Mouse (Mus musculus): ENCODE measurements around the gene Tpmt.

The Tpmt gene

DNA sequence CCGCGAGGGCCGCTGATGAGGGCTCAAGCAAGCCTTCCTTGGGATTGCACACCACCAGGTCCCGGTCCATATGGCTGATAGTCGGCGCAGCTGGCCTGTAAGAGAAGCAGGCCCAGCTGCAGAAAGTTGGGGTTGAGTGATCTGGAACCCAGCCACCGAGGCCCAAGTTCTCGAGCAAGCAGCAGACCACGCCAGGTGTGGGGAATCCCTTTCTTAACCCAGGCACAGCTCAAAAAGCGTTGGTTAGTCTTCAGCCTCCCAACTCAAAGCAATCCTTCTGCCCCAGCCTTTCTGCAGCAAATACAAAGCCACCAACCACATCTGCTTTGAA is at the start of gene Tpmt:
Gene Tpmt (minus strand): TSS at position 121 of the 331 bp plus-strand sequence.
- DNase-seq, result peak; percentile 37

DNA sequence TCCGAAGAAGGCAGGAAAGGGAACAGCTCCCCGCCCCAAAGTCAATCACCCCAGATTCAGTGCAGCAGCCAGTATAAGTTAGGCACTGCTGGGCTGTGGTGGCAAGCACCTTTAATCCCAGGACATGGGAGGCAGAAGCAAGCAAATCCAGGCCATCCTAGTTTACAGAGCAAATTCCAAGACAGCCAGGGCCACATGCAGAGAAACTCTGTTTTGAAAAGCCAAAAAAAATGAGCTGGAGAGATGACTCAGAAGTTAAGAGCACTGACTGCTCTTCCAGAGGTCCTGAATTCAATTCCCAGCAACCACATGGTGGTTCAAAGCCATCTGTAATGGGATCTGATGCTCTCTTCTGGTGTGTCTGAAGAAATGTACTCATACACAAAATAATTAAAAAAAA is 49.3 kb upstream of the Tpmt start:
- no peak for DNase-seq

DNA sequence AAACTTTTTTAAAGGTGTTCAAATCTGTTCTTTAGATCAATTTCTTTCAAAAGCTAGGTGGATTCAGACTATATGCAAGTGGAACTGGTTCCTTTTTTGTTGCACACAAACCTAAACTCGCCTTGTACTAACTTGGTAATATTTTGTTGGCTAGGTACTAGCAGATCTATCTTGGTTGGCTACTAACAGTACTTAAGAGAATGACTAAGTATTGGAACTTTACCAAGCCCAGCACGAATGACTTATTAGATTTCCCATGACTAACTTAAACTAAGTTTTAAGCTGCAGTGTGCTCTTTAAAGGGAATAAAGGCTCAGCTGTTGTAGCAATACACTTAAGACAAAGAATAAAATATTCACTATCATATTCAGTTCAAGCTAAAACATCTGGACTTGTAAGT is 44.7 kb upstream of the Tpmt start:
- no peak for DNase-seq

DNA sequence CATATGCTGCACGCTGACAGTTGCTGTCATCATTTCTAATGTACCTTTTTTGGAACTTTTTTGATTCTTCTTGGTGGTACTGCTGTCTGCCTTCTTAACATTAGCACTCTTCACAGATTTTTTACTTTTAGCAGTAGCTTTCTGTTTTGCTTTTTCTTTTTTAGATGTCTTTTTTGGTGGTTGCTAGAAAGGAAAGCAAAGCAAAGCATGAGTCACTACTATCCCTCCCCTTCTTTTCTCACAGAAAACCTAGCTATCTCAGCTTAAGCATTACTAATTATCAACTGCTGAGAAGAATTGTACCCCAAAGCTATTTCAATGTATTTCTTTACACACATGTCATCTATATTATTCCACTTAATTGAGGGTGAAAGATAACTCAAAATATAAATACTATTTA is 43.9 kb upstream of the Tpmt start:
- DNase-seq, result no peak

DNA sequence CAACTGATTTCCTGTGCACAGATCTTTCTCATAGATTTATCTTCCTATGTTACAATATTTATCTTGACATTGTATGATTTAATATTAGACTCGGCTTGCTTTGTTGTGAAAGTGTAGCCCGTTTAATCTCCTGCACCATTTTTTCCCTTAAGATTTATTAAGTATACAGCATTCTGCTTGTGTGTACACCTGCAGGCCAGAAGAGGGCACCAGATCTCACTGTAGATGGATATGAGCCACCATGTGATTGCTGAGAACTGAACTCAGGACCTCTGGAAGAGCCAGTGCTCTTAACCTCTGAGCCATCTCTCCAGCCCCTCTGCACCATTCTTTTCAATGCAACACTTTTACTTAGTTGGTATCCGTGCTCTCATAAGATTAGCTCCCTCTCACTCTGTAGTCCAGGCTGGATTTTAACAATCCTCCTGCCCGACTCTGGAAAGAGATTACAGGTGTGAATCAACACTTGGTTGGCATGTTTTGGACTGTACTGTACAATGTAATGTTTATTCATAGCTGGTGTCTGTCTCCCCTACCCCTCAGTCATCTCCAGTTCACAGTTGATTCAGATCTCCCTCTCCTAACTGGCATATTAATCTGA is 36.5 kb upstream of the Tpmt start:
- no peak for DNase-seq

DNA sequence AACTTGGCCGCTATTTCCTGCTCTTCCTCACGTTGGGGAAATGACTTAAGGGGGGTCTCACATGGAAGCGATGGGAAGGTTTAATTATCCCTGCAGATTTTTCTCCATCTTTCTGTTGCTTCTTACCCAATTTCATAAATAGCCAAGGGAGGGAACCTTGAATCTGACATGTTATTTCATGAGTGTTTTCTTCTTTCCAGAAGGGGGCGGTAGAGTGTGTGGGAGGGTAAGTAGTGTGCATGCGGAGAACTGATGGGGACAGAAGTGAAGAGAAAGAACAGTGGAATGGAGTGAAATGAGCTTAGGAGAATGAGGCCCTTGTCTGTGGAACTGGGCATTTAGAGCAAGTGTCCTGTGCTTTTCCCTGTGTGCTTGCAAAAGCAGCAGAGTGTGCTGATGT is 34.3 kb upstream of the Tpmt start:
- DNase-seq, result no peak

DNA sequence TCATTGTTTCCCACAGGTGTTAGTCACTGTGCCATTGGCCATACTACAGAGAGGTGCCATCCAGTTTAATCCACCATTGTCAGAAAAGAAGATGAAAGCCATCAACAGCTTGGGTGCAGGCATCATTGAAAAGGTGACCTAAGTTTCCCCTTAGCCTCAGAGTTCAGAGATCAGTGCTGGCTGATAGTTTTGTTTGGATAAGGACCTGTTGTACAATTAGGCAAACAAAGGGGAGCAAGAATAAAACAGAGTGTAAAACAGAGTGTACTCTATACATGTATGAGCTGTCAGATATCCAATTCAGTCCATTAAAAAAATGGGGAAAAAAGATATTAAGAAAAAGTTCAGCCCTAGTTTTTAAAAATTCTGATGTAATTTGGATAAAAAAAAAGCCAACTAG is 32.8 kb upstream of the Tpmt start:
- DNase-seq, result no peak

DNA sequence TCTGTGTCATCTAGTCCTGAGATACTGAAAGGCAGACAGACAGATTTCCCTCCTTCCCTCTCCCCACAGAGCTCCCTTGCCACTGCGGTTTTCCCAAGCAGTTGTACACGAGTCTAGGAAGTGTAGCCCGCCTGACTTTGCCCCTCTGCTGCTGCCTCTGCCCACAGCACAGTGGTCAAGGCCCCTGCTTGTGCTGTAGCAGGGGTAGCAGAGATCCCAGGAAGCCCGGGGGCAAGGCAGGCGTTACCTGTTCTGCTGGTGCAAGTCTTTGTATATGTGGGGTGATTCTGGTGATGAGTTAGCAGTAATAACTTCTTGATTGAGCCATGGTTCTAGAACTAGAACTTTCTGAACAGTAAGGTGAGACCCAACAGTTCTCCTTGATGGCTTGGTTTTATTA is 31.6 kb upstream of the Tpmt start:
- DNase-seq, result no peak

DNA sequence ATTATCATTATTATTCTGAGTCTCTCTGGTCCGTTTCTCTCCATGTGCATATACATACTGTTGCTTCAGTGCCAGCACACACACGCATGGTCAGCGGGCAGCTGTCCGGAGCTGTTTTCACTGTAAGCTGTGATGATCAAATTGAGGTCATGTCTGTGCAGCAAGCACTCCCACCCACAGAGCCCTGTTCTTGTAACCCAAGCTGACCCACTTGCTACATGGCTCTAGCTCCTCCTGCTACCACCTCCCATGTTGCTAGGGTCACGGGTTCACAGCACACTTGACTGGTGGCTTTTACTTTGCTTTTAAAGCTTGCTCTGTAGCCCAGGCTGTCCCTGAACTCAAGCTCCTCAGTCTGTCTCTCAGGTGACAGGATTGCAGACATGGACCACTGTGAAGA is 27.9 kb upstream of the Tpmt start:
- no peak for DNase-seq

DNA sequence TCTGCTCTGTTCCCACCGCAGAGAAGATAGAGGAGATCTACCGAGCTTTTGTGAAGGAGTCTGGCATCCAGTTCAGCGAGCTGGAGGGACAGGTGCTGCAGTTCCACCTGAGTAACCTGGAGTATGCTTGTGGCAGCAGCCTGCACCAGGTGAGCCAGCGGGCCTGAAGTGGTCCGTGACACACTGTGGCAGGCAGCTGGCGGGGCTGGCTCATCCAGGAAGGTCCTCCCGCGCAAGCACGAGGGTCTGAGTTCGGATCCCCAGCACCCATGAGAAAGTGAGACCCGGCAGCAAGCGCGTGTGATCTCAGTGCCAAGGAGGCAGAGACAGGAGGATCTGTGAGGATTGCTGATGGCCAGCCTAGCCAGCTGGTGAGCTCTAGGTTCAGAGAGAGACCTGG is 27.3 kb upstream of the Tpmt start:
- DNase-seq, result no peak

DNA sequence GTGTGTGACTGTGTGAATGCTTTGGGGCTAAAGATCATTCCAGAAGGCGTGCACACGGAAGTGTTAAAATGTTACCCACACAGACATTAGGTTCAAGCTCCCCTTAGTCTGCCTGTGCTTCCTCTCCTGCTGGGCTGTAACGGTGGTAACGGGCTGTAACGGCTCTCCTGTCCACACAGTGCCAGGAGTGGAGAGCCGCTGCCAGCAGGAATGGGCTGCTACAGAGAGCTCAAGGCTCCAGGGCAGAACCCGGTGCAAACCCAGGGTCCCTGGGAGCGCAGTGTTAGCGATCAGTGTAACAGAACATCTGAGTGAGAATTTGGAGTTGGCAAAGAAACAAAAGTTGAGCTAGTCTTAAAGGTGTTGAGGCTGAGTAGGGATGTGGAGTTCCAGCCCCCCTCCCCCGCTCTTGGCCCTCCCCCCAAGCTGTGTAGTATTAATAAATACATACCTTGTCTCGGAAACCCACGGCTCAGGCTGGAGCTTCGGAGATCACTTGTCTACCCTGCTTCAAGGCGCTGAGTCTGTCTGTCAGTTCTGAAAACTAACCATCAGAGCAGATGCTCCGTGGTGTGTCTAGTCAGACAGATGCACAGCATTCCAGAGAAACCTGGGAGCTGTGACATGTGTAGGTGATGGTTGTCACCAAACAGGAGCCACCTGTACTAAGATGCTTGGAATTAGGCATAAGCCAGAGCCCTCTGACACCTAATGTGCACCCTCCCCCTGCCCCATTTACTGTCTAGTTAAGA is 26.0 kb upstream of the Tpmt start:
- DNase-seq, result no peak

DNA sequence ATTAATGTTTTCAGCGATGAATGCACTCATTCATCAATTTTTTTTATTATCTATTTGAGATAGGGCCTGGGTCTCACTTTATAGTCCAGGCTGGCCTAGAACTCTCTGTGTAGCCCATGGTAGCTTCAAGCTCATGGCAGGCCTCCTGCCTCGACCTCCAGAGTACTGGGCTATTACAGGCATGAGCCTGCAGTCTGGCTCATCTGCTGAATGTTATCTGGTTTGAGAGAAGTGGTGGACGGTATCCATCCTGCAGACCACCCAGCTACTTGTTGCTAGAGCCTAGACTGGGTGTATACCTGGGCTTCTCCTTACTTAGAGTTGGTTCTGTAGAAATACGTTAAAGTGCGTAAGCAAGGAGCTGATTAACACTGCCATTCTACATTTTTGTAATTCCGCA is 22.5 kb upstream of the Tpmt start:
- DNase-seq, result no peak

DNA sequence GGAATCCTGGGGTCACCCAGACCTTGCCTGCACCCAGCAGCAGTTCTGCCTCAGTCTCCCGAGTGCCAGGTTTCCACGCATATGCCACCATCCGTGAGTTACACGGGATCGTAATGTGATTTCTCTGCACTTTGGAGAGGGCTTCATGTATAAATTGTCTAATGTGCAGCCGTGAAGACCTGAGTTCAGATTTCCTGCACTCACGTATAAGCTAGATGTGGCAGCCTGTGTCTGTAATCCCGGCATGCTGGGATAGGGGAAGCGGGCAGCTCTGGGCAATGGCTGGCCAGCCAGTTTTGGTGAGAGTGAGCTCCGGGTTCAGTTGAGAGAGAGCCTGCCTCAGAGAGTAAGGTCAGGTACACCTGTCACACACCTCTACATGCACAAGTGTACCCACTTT is 22.0 kb upstream of the Tpmt start:
- DNase-seq, result no peak

DNA sequence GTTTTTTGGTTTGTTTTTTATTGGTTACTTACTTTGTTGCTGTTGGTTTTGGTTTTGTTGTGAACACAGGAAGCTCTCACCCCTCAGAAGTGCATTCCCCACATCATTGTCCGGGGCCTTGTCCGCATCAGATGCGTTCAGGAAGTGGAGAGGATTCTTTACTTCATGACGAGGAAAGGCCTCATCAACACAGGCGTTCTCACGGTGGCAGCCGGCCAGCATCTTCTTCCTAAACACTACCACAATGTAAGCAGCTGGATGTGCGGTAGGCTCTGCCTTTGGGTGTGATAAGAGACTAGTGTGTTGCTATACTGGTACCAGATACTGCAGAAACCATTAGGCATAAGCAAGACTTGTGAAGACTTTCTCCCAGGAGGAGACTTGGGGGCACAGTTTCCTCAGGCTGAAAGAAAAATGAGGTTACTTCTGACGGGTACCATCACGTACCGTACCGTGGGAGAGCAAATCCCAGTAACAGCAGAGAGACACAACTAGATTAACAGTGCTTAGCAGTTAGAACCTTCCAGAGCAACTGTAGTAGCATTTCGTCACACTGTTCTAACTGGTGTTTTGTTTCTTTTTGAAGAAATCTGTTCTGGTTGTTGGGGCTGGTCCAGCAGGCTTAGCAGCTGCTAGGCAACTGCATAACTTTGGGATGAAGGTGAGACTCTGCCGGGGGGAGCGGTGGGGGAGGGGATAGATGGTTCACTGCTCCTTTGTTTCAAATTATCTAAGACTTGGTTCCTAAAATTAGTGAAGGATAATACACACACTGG is 19.6 kb upstream of the Tpmt start:
- no peak for DNase-seq

DNA sequence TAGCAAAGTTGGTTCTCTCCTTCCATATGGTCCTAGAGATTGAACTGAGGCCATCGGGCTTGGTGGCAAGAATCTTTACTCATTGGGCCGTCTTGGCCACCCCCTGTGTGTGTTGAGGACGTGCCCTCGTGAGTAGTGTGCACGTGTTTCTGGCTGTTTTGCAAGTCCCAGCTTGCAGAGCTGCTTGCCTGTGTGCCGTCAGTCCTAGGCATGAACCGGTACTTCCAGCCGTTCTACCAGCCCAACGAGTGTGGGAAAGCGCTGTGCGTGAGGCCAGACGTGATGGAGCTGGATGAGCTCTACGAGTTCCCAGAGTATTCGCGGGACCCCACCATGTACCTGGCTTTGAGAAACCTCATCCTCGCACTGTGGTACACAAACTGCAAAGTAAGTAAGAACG is 18.2 kb upstream of the Tpmt start:
- no peak for DNase-seq

DNA sequence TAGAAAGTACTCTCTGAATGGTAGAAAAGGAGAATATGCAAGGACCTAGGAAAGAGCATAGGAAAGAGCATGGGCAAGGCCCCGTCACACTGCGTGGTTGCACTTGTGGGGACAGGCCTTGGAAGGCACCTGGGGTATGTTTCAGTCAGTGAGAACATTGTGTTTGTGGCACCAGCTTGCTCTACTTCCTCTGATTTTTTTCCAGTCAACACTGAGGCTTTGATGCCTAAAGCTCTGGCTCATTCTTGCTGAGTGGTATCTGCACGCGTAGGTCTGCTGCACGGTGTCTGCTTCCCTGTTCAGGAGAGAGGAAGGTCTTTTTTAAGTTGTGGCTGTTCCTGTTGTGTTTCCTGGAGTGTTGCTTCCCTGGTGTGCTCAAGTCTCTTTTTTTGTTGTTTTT is 12.2 kb upstream of the Tpmt start:
- no peak for DNase-seq

DNA sequence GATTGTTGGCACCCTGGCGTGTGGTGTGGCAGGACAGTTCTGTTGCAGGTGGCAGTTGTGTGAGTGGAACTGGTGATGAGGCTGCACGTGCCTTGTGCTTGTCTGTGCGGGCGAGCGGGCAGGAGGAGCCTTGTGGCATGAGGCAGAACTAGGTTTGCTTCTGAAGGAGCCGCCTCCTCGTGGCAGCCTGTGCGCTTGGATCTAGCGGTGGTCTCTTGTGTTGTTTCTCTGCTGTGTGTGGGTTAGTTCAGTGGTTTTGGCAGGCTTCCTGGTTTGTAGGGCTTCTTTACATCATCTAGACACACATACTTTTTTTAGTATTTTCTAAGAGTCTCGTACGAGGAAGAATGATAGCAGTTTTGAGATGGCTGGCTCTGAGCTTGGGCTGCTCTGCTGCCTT is 11.6 kb upstream of the Tpmt start:
- DNase-seq, result no peak

DNA sequence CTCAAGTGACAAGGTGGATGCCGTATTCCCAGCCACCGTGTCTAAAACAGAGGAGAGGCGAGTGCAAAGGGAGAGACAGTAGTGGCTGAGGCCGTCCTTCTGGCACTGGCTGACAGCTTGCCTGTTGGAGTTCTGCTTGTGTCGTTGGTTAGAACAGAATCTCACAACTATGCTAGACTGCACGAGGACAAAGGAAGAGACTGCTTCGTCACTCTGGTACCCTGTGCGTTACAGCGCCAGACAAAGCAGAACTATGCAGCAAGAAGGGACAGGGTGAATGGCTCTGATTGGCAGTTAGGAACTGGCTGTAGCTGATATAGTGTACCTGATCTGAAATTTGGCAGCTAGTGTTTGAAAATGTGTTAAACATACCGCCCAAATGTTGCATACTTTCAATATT is 9.4 kb upstream of the Tpmt start:
- DNase-seq, result no peak

DNA sequence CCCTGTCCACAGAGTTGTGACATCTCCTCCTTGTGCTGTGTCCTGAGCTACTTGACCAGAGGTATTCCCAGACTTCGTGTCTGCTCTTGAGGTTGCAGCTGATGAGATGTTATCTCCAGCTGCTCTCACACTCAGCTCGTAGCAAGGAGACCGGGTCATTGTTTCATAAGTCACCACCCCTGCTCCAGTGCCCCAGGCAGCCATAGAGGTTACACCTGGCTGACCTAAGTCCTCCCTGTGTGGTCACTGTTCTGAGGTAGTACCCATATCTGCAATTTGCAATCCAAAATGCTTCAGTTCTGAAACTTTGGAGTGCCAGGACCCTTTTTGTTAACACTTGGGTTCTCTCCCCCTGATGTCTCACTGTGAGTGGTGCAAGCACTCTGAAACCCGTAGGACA is 5.5 kb upstream of the Tpmt start:
- no peak for DNase-seq

DNA sequence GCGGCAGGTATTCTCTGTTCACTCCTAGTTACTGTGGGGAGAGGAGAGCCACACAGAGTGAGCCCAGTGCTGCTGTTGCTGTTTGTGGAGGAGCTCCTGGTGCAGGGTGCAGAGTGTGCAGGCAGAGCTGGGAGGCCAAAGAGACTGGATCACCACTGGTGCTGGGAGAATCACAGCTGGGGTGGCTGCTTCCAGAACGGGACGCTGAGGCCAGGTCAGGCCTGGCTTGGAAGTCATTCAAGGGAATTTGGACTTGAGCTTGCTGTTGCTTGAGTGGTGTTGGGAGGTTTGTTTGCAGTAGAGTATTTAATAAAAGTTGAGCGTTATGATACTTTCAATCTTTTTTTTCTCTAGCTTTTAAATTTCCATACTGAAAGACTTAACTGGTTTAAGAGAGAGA is 3.5 kb upstream of the Tpmt start:
- peak; percentile 54 for DNase-seq

DNA sequence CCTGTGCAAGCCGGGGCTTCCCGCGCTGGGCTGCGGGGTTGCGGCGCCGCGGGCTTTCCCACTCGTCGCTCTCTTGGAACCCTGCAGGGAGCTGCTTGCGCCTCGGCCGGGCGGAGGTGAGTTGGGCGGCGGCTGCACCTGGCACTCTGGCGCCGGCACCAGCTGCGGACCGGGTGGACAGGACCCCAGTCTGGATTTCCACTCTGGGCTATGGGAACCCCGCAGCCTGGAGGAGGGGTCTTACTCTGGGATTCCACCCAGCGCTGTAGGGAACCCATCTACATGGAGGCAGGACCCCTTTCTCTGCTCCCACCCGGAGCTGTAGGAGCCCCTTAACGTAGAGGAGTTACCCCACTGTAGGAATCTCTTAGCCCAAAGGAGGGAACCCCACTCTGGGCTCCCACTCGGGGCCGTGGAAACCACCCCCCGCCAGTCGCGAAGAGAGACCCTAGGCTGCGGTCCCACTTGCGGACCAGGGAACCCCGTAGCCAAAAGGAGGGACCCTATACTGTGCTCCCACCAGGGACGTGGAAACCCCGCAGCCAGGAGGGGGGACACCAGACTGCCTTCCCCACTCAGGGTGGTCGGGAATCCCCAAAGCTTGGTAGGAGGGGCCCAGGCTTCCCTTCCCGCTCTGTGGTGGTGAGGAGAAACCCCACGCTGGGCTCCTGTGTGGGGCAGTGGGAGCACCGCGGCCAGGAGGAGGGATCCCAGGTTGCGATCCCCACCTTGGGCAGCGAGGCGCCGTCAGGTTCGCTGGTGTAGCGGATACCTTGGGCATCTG is 512 bp downstream of the Tpmt start:
- DNase-seq, result no peak

DNA sequence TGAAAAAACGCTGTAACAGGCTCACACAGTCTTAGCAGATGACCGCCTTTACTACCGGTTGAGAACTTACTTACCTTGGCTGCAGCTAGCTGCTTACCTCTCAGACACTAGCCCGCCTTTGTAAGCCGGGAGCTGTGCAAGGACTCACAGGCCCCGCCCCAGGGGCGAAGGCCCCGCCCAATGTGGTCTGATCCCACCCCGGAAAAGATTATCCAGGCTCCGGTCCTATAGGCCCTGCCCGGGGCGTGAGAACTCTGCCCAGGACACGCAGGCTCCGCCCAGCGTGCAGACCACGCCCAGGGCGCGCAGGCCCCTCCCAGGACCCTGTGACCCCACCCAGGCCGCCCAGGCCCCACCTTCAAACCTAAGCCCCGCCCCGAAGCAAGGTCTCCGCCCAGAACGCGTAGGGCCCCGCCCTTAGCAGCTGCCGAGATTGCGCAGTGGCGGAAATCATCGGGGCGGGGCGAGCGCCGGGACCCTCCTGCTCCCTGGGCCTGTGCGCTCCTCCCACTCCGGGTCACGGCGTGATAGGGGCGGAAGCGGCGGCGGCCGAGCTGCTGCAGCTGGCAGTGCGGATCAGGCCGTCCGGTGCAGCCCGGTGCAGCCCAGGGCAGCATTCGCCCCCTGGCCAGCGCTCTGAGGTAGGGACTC is 1.4 kb downstream of the Tpmt start, which contains the start of gene Kdm1b:
Gene Kdm1b (plus strand): TSS at position 470 of the 651 bp plus-strand sequence.
- peak; percentile 99 for DNase-seq

DNA sequence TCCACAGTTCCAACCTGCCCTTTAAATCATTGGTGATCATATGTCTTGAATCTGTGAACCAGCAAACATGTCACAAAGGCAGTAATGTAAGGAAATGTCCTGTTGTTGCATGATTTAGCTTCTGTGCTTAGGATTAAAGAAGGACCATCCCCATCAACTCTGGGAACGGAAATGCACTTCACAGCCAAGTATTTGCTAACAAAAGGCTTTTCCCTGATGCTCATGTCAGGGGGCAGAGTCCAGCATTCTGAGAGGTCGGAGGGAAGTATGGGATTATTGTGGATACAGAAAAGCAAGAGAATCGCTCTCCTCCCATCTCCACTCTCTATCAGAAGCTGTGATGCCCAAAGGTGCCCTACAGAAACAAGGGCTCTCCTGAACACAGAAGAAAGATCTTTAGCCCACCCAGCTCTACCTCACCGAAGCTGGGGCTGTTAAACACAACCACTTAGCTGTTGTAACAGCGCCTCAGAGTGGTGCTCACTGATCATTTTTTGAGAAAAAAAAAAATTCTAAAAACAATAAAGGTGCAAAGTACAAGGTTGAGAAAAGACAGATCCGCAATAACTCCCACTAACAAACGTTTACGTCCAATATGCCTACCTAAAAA is 2.4 kb downstream of the Tpmt start:
- peak; percentile 40 for DNase-seq

All from kidney, adult 11 months (tissue).